Mouse (Mus musculus) bone marrow macrophage, adult 2 months (primary cell): ENCODE results near the gene Ctr9. TPM values are rescaled to one million over a fixed set of nuclear protein-coding genes. Genes with fewer than 3 reads are reported as not detected.

Source experiments
- H3K27ac ChIP-seq: 2 replicates; pipeline ENCODE4 v1.5.1; 2012; ENCODE audit warnings: low read depth, low read length; ENCODE audit not compliant: insufficient read depth
- H3K4me1 ChIP-seq: 2 replicates; pipeline ENCODE4 v1.6.1; 2012; ENCODE audit warnings: low read length; ENCODE audit not compliant: control insufficient read depth, insufficient read depth
- H3K4me3 ChIP-seq: 2 replicates; pipeline ENCODE4 v1.5.1; 2012; ENCODE audit warnings: mild to moderate bottlenecking, low read length, moderate library complexity; ENCODE audit not compliant: insufficient read depth
- CTCF ChIP-seq: IDR thresholded peaks from 2 replicates; pipeline ENCODE4 v1.5.1; 2012; ENCODE audit warnings: low read depth, mild to moderate bottlenecking, low read length, moderate library complexity
- POLR2A ChIP-seq: IDR thresholded peaks from 2 replicates; pipeline ENCODE4 v1.6.1; 2012; ENCODE audit warnings: mild to moderate bottlenecking, low read depth, low read length, borderline replicate concordance
- polyA plus RNA-seq: library from polyadenylated mRNA; stranded (reverse); fragments of >200 nt; gene quantifications from 2 replicates; pipeline ENCODE4 v1.2.4, GENCODE M21; 2012; ENCODE audit not compliant: missing spikeins, insufficient read depth, insufficient read length

The Ctr9 gene
- polyA plus RNA-seq, 1 experiment: 24.0 TPM

DNA sequence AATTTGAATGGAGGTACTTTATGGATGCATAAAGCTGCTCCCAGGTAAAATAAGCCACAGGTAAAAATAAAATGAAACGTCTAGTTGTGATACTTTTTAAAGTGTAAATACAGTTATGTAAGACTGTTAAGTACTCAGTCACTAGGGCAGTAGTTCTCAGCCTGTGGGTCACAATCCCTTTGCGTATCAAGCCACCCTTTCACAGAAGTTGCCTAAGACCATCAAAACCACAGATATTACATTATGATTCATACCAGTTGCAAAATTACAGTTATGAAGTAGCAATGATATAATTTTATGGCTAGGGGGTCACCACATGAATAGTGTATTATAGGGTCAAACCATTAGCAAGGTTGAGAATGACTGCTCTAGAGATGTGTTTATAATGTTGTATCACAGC is 66.4 kb downstream of the Ctr9 start:
- H3K27ac ChIP-seq: no peak overlapping the region
- no peak for TF ChIP-seq POLR2A
- TF ChIP-seq CTCF: no peak
- H3K4me1 ChIP-seq: peaks cover 7% of the 10 kb centered on the region
- H3K4me3 ChIP-seq: no peak overlapping the region

DNA sequence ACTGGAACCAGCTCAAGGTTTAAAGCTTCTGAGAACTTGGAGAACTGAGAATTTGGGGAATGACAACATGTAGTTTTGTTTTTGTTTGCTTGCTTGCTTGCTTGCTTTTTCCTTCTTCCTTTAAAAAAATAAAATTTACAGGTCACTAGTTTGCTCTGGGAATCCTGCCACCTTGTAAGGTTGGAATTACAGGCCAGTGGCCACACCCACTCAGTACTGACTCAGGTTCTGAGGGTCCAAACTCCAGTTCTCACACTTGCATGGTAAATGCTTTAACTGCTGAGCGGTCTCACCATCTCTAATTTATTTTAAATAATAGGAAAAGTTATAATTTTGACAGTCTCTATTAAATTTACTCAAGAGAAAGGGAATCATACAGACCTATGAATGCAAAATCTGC is 69.4 kb downstream of the Ctr9 start:
- TF ChIP-seq CTCF: no peak
- no peak for TF ChIP-seq POLR2A
- Histone ChIP-seq H3K4me1 (peaks cover 12% of the 10 kb centered on the region), H3K4me3 (no peak overlapping the region), H3K27ac (no peak overlapping the region)

Other genes starting within 250 kb of the Ctr9 start
- gene Rnf141, start 184.5 kb upstream of the Ctr9 start, polyA plus RNA-seq: 40.9 and 48.6 TPM in 2 replicates
- gene Lyve1, start 165.7 kb upstream of the Ctr9 start, polyA plus RNA-seq: not detected in 2 replicates
- 0.13 and 0.20 TPM in 2 replicates for gene Mrvi1, start 46.5 kb upstream of the Ctr9 start, polyA plus RNA-seq
- gene Eif4g2, start 54.1 kb downstream of the Ctr9 start, polyA plus RNA-seq: 343 and 428 TPM in 2 replicates